Mouse (Mus musculus) cerebellum, adult 2 months (tissue): ENCODE data around the gene Utp14a.

ENCODE experiments used
- CTCF ChIP-seq: fragments of 200-500 bp; IDR thresholded peaks from 2 replicates; pipeline ENCODE4 v1.5.1; 2011; ENCODE audit warnings: low read depth, mild to moderate bottlenecking, control low read depth, low read length, moderate library complexity, borderline replicate concordance; ENCODE audit not compliant: insufficient read depth
- POLR2A ChIP-seq: fragments of 200-500 bp; IDR thresholded peaks from 2 replicates; pipeline ENCODE4 v1.6.1; 2011; ENCODE audit warnings: low read length, control low read depth, borderline replicate concordance; ENCODE audit not compliant: insufficient read depth

- TF ChIP-seq POLR2A (peak; percentile 48; the same call in 1 of the 2 replicates), CTCF (no peak)
Observed at GRCm38 (mm10) chrX:48208519-48209185, 48.0 kb upstream of the Utp14a start, which contains the start of gene Zdhhc9.
